Mouse (Mus musculus): Measurements from ENCODE around the gene Spata31d1d. TPM values are rescaled to one million over a fixed set of nuclear protein-coding genes. Genes with fewer than 3 reads are reported as not detected.

The Spata31d1d gene
- polyA plus RNA-seq, 1 experiment: not detected

GRCm38 (mm10) chr13:59766786-59767515 lies 35.4 kb upstream of the Spata31d1d start:
- H3K4me1 ChIP-seq (ENCODE audit: control insufficient read depth, insufficient read depth, low read length): peaks cover 27% of the 10 kb centered on the region
- H3K27ac ChIP-seq (ENCODE audit: insufficient read depth, low read depth, low read length): no peak overlapping the region
- no peak overlapping the region for H3K4me3 ChIP-seq (ENCODE audit: insufficient read depth, low read length)
- no peak for TF ChIP-seq CTCF (IDR thresholded peaks at IDR 0.05; ENCODE audit: low read depth, low read length)
- no peak for TF ChIP-seq POLR2A (IDR thresholded peaks at IDR 0.05; ENCODE audit: borderline replicate concordance, low read depth, low read length)

GRCm38 (mm10) chr13:59762791-59763190 lies 31.2 kb upstream of the Spata31d1d start:
- TF ChIP-seq POLR2A (IDR thresholded peaks at IDR 0.05; ENCODE audit: borderline replicate concordance, low read depth, low read length) (no peak), CTCF (IDR thresholded peaks at IDR 0.05; ENCODE audit: low read depth, low read length) (no peak)
- H3K4me3 ChIP-seq (ENCODE audit: insufficient read depth, low read length): no peak overlapping the region
- H3K4me1 ChIP-seq (ENCODE audit: control insufficient read depth, insufficient read depth, low read length): peaks cover 30% of the 10 kb centered on the region
- no peak overlapping the region for H3K27ac ChIP-seq (ENCODE audit: insufficient read depth, low read depth, low read length)

GRCm38 (mm10) chr13:59756906-59757305 lies 25.4 kb upstream of the Spata31d1d start:
- no peak for TF ChIP-seq POLR2A (IDR thresholded peaks at IDR 0.05; ENCODE audit: borderline replicate concordance, low read depth, low read length)
- TF ChIP-seq CTCF (IDR thresholded peaks at IDR 0.05; ENCODE audit: low read depth, low read length): no peak
- no peak overlapping the region for H3K4me3 ChIP-seq (ENCODE audit: insufficient read depth, low read length)
- H3K27ac ChIP-seq (ENCODE audit: insufficient read depth, low read depth, low read length): no peak overlapping the region
- peaks cover 18% of the 10 kb centered on the region for H3K4me1 ChIP-seq (ENCODE audit: control insufficient read depth, insufficient read depth, low read length)

- TF ChIP-seq POLR2A (IDR thresholded peaks at IDR 0.05; ENCODE audit: borderline replicate concordance, low read depth, low read length) (no peak), CTCF (IDR thresholded peaks at IDR 0.05; ENCODE audit: low read depth, low read length) (no peak)
- H3K27ac ChIP-seq (ENCODE audit: insufficient read depth, low read depth, low read length): no peak overlapping the region
- no peak overlapping the region for H3K4me3 ChIP-seq (ENCODE audit: insufficient read depth, low read length)
- H3K4me1 ChIP-seq (ENCODE audit: control insufficient read depth, insufficient read depth, low read length): no peaks in the 10 kb centered on the region
Measured at GRCm38 (mm10) chr13:59750310-59750709, 18.8 kb upstream of the Spata31d1d start.

GRCm38 (mm10) chr13:59746711-59747110 lies 15.2 kb upstream of the Spata31d1d start, which contains the start of gene 1700014D04Rik:
1700014D04Rik (minus strand) TSS chr13:59746752.
- H3K4me1 ChIP-seq (ENCODE audit: control insufficient read depth, insufficient read depth, low read length): no peaks in the 10 kb centered on the region
- no peak within 1 kb of the TSS for H3K27ac ChIP-seq (ENCODE audit: insufficient read depth, low read depth, low read length)
- TF ChIP-seq POLR2A (IDR thresholded peaks at IDR 0.05; ENCODE audit: borderline replicate concordance, low read depth, low read length): no peak
- no peak for TF ChIP-seq CTCF (IDR thresholded peaks at IDR 0.05; ENCODE audit: low read depth, low read length)
- no peak within 1 kb of the TSS for H3K4me3 ChIP-seq (ENCODE audit: insufficient read depth, low read length)

- TF ChIP-seq CTCF (IDR thresholded peaks at IDR 0.05; ENCODE audit: low read depth, low read length) (no peak), POLR2A (IDR thresholded peaks at IDR 0.05; ENCODE audit: borderline replicate concordance, low read depth, low read length) (no peak)
- no peak overlapping the region for H3K27ac ChIP-seq (ENCODE audit: insufficient read depth, low read depth, low read length)
- no peak overlapping the region for H3K4me3 ChIP-seq (ENCODE audit: insufficient read depth, low read length)
- H3K4me1 ChIP-seq (ENCODE audit: control insufficient read depth, insufficient read depth, low read length): peaks cover 2% of the 10 kb centered on the region
Measured at GRCm38 (mm10) chr13:59746164-59746563, 14.6 kb upstream of the Spata31d1d start.

GRCm38 (mm10) chr13:59745462-59745861 lies 13.9 kb upstream of the Spata31d1d start:
- no peak overlapping the region for H3K27ac ChIP-seq (ENCODE audit: insufficient read depth, low read depth, low read length)
- H3K4me1 ChIP-seq (ENCODE audit: control insufficient read depth, insufficient read depth, low read length): peaks cover 2% of the 10 kb centered on the region
- H3K4me3 ChIP-seq (ENCODE audit: insufficient read depth, low read length): no peak overlapping the region
- TF ChIP-seq CTCF (IDR thresholded peaks at IDR 0.05; ENCODE audit: low read depth, low read length): no peak
- no peak for TF ChIP-seq POLR2A (IDR thresholded peaks at IDR 0.05; ENCODE audit: borderline replicate concordance, low read depth, low read length)

GRCm38 (mm10) chr13:59741697-59742096 lies 10.1 kb upstream of the Spata31d1d start:
- Histone ChIP-seq H3K4me1 (ENCODE audit: control insufficient read depth, insufficient read depth, low read length) (peaks cover 2% of the 10 kb centered on the region), H3K4me3 (ENCODE audit: insufficient read depth, low read length) (no peak overlapping the region), H3K27ac (ENCODE audit: insufficient read depth, low read depth, low read length) (no peak overlapping the region)
- TF ChIP-seq CTCF (IDR thresholded peaks at IDR 0.05; ENCODE audit: low read depth, low read length) (no peak), POLR2A (IDR thresholded peaks at IDR 0.05; ENCODE audit: borderline replicate concordance, low read depth, low read length) (no peak)

- TF ChIP-seq POLR2A (IDR thresholded peaks at IDR 0.05; ENCODE audit: borderline replicate concordance, low read depth, low read length) (no peak), CTCF (IDR thresholded peaks at IDR 0.05; ENCODE audit: low read depth, low read length) (no peak)
- H3K4me1 ChIP-seq (ENCODE audit: control insufficient read depth, insufficient read depth, low read length): peaks cover 2% of the 10 kb centered on the region
- no peak overlapping the region for H3K4me3 ChIP-seq (ENCODE audit: insufficient read depth, low read length)
- H3K27ac ChIP-seq (ENCODE audit: insufficient read depth, low read depth, low read length): no peak overlapping the region
Measured at GRCm38 (mm10) chr13:59741096-59741495, 9.5 kb upstream of the Spata31d1d start.

- Histone ChIP-seq H3K27ac (ENCODE audit: insufficient read depth, low read depth, low read length) (no peak overlapping the region), H3K4me3 (ENCODE audit: insufficient read depth, low read length) (no peak overlapping the region), H3K4me1 (ENCODE audit: control insufficient read depth, insufficient read depth, low read length) (peaks cover 6% of the 10 kb centered on the region)
- TF ChIP-seq CTCF (IDR thresholded peaks at IDR 0.05; ENCODE audit: low read depth, low read length) (no peak), POLR2A (IDR thresholded peaks at IDR 0.05; ENCODE audit: borderline replicate concordance, low read depth, low read length) (no peak)
Measured at GRCm38 (mm10) chr13:59739397-59739796, 7.8 kb upstream of the Spata31d1d start.

All from bone marrow macrophage, adult 2 months (primary cell).